Mouse (Mus musculus) forebrain, embryonic 15.5 days (tissue): Measurements from ENCODE around the gene Ucn2. TPM values are rescaled to one million over a fixed set of nuclear protein-coding genes. Genes with fewer than 3 reads are reported as not detected.

ENCODE experiments used
- ATAC-seq: fragments of 200-750 bp; cut with Nextera tagmentation; replicated peaks from 2 replicates; pipeline ENCODE4 v1.8.0; 2017; ENCODE audit warnings: mild to moderate bottlenecking, moderate TSS enrichment, moderate library complexity
- H3K27ac ChIP-seq: fragments of 300-500 bp; sonication (generic); replicated peaks from 2 replicates; pipeline ENCODE4 v1.5.1; 2015; ENCODE audit warnings: mild to moderate bottlenecking, inconsistent platforms
- H3K27me3 ChIP-seq: fragments of 300-500 bp; sonication (generic); 2 replicates; pipeline ENCODE4 v1.6.1; 2015; ENCODE audit warnings: inconsistent platforms
- H3K36me3 ChIP-seq: fragments of 300-500 bp; sonication (generic); 2 replicates; pipeline ENCODE4 v1.6.1; 2015; ENCODE audit warnings: mild to moderate bottlenecking, inconsistent platforms
- H3K4me1 ChIP-seq: fragments of 300-500 bp; sonication (generic); 2 replicates; pipeline ENCODE4 v1.6.1; 2015; ENCODE audit warnings: inconsistent platforms
- H3K4me2 ChIP-seq: fragments of 300-500 bp; sonication (generic); replicated peaks from 2 replicates; pipeline ENCODE4 v1.6.1; 2015; ENCODE audit warnings: mild to moderate bottlenecking, inconsistent platforms
- H3K4me3 ChIP-seq: fragments of 300-500 bp; sonication (generic); 2 replicates; pipeline ENCODE4 v1.5.1; 2015; ENCODE audit warnings: mild to moderate bottlenecking, inconsistent platforms
- H3K9ac ChIP-seq: fragments of 300-500 bp; sonication (generic); replicated peaks from 2 replicates; pipeline ENCODE4 v1.6.1; 2015; ENCODE audit warnings: mild to moderate bottlenecking, inconsistent platforms
- H3K9me3 ChIP-seq: fragments of 300-500 bp; sonication (generic); 2 replicates; pipeline ENCODE4 v1.6.1; 2016; ENCODE audit warnings: inconsistent platforms
- WGBS: fragments of 180-500 bp; shearing (Covaris S2); methylation state at CpG from one replicate; pipeline ENCODE4 v1.1.7; 2015; ENCODE audit warnings: mixed read lengths; 5-methylcytosine and 5-hydroxymethylcytosine counted together
- microRNA counts: library from miRNA; unstranded; fragments of <30 nt; microRNA quantifications from one replicate; lab custom pipeline; 2016
- microRNA-seq: library from miRNA; unstranded; fragments of <30 nt; microRNA quantifications from one replicate; pipeline ENCODE4, GENCODE M21; 2016
- polyA plus RNA-seq: library from polyadenylated mRNA; unstranded; fragments of >200 nt; fragmentation: Nextera tagmentation; extraction: Ambion mirVana; gene quantifications from 2 replicates; pipeline ENCODE4 v1.2.1, GENCODE M21; 2015

The Ucn2 gene
- polyA plus RNA-seq, 1 experiment from 2014 or later = not detected

GRCm38 (mm10) chr9:109021428-109021827, 35.6 kb downstream of the Ucn2 start:
- Histone ChIP-seq H3K36me3 (peaks cover 4% of the 10 kb centered on the region; the same call in 1 of the 2 replicates), H3K27me3 (no peaks in the 10 kb centered on the region), H3K4me1 (no peaks in the 10 kb centered on the region), H3K9ac (no peak overlapping the region), H3K27ac (no peak overlapping the region), H3K4me2 (no peak overlapping the region), H3K4me3 (no peak overlapping the region), H3K9me3 (no peaks in the 10 kb centered on the region)
- 90% methylated on average over 4 of the region's 4 CpGs for WGBS
- ATAC-seq = no peak

DNA sequence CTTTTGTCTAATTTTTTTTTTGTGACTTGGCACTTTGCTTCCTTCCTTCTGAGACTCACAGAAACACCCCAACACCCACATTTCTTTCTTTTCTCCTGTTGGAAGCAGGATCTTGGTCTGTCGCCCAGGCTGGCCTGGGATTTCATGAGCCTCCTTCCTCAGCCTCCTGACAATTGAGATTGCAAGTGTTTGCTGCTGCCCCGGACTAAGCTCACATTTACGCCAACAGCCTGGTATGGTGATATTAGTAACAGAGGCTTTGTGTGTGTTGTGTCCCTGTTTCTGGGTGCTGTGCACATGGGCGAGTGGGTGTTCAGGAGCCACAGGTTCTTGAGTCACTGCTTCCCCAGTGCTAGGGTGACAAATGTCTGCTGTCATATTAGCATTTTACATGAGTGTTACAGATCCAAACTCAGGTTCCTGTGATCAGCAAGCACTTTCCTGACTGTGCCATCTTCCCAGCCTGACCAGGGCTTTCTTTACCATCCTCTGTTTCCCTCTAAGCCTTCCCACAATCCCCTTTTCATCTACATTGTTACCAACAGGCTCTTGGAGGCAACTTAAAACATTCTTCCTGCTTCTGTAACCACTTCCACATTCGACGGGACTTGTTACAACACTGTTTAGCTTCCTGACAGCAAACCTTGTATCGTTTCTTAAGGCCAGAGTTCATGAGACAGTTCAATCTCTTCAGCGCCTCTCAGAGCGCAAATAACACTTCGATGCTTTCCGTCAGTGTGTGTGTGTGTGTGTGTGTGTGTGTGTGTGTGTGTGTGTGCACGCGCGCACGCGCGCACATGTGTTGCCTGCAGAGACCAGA, 37.3 kb downstream of the Ucn2 start:
- 0 out of 2 replicates have a peak, but pooled peaks cover 4% of the 10 kb centered on the region for H3K36me3 ChIP-seq
- ATAC-seq = no peak
- 92% methylated on average over 17 of the region's 17 CpGs for whole genome bisulfite sequencing

DNA sequence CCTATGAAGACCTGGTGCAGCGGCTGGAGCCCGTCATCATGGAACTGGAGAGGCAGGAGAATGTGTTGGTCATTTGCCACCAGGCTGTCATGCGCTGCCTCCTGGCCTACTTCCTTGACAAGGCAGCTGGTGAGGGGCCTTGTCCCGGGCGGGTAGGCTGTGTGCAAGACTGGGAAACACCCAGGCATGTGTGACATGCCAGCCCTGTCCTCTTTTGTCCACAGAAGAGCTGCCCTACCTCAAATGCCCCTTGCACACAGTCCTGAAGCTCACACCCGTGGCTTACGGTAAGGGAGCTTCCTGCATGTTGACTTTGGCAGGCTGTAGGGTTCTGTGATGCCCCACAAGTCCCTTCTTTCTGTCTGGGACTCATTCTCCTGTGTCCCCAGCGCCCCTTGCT, 41.7 kb downstream of the Ucn2 start:
- Histone ChIP-seq H3K36me3 (peaks cover 7% of the 10 kb centered on the region; the same call in 1 of the 2 replicates), H3K4me3 (no peak overlapping the region), H3K27me3 (no peaks in the 10 kb centered on the region), H3K4me1 (no peaks in the 10 kb centered on the region), H3K9ac (no peak overlapping the region), H3K9me3 (no peaks in the 10 kb centered on the region), H3K4me2 (no peak overlapping the region), H3K27ac (no peak overlapping the region)
- ATAC-seq = no peak
- 82% methylated on average over 8 of the region's 8 CpGs for WGBS

More for the DNA sequence above, 37.3 kb downstream of the Ucn2 start:
- H3K4me1 ChIP-seq = no peaks in the 10 kb centered on the region
- H3K27me3 ChIP-seq = no peaks in the 10 kb centered on the region
- H3K27ac ChIP-seq = no peak overlapping the region
- no peak overlapping the region for H3K4me2 ChIP-seq
- no peaks in the 10 kb centered on the region for H3K9me3 ChIP-seq
- H3K9ac ChIP-seq = no peak overlapping the region
- no peak overlapping the region for H3K4me3 ChIP-seq

DNA sequence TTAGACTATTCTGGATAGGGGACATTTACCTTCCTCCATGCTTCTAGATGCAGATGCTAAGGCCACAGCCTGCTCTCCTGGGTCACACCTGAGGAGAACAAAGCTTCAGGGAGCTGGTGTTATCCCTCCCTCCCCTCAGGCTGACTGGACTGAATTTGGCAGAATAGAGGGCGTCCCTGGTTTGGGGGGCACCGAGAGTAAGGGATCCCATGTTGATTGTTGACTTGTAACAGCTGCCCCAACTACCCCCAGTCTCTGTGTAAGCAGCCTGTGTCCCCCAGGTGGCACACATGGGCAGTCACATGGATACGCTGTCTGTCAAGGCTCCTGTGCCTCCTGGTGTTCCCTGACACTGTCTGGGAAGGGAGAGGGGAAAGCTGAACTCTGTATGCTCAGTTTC, 42.6 kb downstream of the Ucn2 start:
- no peaks in the 10 kb centered on the region for H3K27me3 ChIP-seq
- WGBS = 91% methylated on average over 3 of the region's 3 CpGs
- no peak overlapping the region for H3K4me2 ChIP-seq
- no peak for ATAC-seq
- H3K4me3 ChIP-seq = no peak overlapping the region
- H3K9me3 ChIP-seq = no peaks in the 10 kb centered on the region
- peaks cover 7% of the 10 kb centered on the region; the same call in 1 of the 2 replicates for H3K36me3 ChIP-seq
- H3K27ac ChIP-seq = no peak overlapping the region
- no peak overlapping the region for H3K9ac ChIP-seq
- no peaks in the 10 kb centered on the region for H3K4me1 ChIP-seq

- Histone ChIP-seq H3K4me2 (no peak overlapping the region), H3K4me1 (no peaks in the 10 kb centered on the region), H3K4me3 (no peak overlapping the region), H3K9ac (no peak overlapping the region), H3K27ac (no peak overlapping the region), H3K27me3 (no peaks in the 10 kb centered on the region), H3K9me3 (no peaks in the 10 kb centered on the region), H3K36me3 (peaks cover 7% of the 10 kb centered on the region; the same call in 1 of the 2 replicates)
- 83% methylated on average over 5 of the region's 5 CpGs for WGBS
- no peak for ATAC-seq
These were observed 43.1 kb downstream of the Ucn2 start for GRCm38 (mm10) chr9:109028919-109029318.

GRCm38 (mm10) chr9:109030312-109030711, 44.5 kb downstream of the Ucn2 start:
- ATAC-seq = no peak
- 75% methylated on average over 3 of the region's 3 CpGs for WGBS
- H3K36me3 ChIP-seq = peaks cover 7% of the 10 kb centered on the region; the same call in 1 of the 2 replicates

DNA sequence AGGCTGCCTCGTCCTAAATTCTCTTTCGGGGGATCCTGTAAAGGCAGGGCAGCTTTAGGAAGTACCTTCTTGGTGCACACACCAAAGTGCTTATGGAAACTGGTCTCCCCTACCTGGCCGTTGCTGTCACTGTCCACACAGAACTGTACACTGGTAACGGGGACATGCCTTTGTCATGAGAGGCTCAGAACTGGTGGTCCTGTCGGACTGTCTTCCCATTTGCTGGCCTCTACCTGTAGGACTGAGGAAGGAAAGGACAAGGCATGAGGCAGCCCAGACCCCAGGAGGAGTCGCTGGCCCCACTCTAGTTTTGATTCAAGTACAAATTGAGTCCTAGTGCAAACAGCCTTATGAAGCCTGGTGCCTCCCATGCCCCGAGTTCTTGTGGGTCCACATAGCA, 45.2 kb downstream of the Ucn2 start:
- WGBS = 90% methylated on average over 7 of the region's 7 CpGs
- Histone ChIP-seq H3K27me3 (no peaks in the 10 kb centered on the region), H3K4me1 (no peaks in the 10 kb centered on the region), H3K27ac (no peak overlapping the region), H3K9me3 (no peaks in the 10 kb centered on the region), H3K4me2 (no peak overlapping the region), H3K9ac (no peak overlapping the region), H3K4me3 (no peak overlapping the region), H3K36me3 (peaks cover 3% of the 10 kb centered on the region; the same call in 1 of the 2 replicates)
- no peak for ATAC-seq

More at GRCm38 (mm10) chr9:109030312-109030711, 44.5 kb downstream of the Ucn2 start:
- Histone ChIP-seq H3K9ac (no peak overlapping the region), H3K4me2 (no peak overlapping the region), H3K9me3 (no peaks in the 10 kb centered on the region), H3K27ac (no peak overlapping the region), H3K27me3 (no peaks in the 10 kb centered on the region), H3K4me1 (no peaks in the 10 kb centered on the region), H3K4me3 (no peak overlapping the region)

- Histone ChIP-seq H3K27ac (no peak overlapping the region), H3K4me2 (no peak overlapping the region), H3K4me1 (no peaks in the 10 kb centered on the region), H3K4me3 (no peak overlapping the region), H3K27me3 (no peaks in the 10 kb centered on the region), H3K9me3 (no peaks in the 10 kb centered on the region), H3K9ac (no peak overlapping the region), H3K36me3 (peaks cover 3% of the 10 kb centered on the region; the same call in 1 of the 2 replicates)
- ATAC-seq = no peak
- whole genome bisulfite sequencing = 82% methylated on average over 8 of the region's 8 CpGs
These were observed 45.9 kb downstream of the Ucn2 start for GRCm38 (mm10) chr9:109031686-109032085.

GRCm38 (mm10) chr9:109032435-109032834, 46.6 kb downstream of the Ucn2 start:
- Histone ChIP-seq H3K4me3 (no peak overlapping the region), H3K27me3 (no peaks in the 10 kb centered on the region), H3K36me3 (peaks cover 3% of the 10 kb centered on the region; the same call in 1 of the 2 replicates), H3K27ac (no peak overlapping the region), H3K9ac (no peak overlapping the region), H3K4me2 (no peak overlapping the region), H3K9me3 (no peaks in the 10 kb centered on the region), H3K4me1 (no peaks in the 10 kb centered on the region)
- WGBS = 87% methylated on average over 6 of the region's 6 CpGs
- no peak for ATAC-seq

MicroRNAs encoded within 50 kb of the gene (microRNA counts, 519-probe panel; counts per million panel counts)
- not detected for microRNA mmu-miR-711 (lab: Ali Mortazavi, UCI)

Small RNA genes lying within 50 kb of the gene (microRNA-seq; reads per million reads assigned to microRNA genes)
- gene Mir711 = not detected

Other genes starting within 250 kb of the Ucn2 start
- gene Ip6k2, start 202.2 kb upstream of the Ucn2 start, polyA plus RNA-seq = 206 and 208 TPM in 2 replicates
- 21.1 and 21.2 TPM in 2 replicates for gene Nckipsd, start 177.6 kb upstream of the Ucn2 start, polyA plus RNA-seq
- gene Celsr3, start 159.7 kb upstream of the Ucn2 start, polyA plus RNA-seq = 16.7 and 20.0 TPM in 2 replicates
- gene Slc26a6, start 132.7 kb upstream of the Ucn2 start, polyA plus RNA-seq = 9.0 and 9.8 TPM in 2 replicates
- gene Tmem89, start 71.4 kb upstream of the Ucn2 start, polyA plus RNA-seq = not detected in 2 replicates
- 384 and 386 TPM in 2 replicates for gene Uqcrc1, start 49.4 kb upstream of the Ucn2 start, polyA plus RNA-seq
- gene Col7a1, start 32.4 kb upstream of the Ucn2 start, polyA plus RNA-seq = 1.1 and 2.0 TPM in 2 replicates
- gene Pfkfb4, start 5.8 kb downstream of the Ucn2 start, polyA plus RNA-seq = 27.3 and 28.0 TPM in 2 replicates
- gene Shisa5, start 52.6 kb downstream of the Ucn2 start, polyA plus RNA-seq = 48.0 and 49.0 TPM in 2 replicates
- 16.5 and 16.7 TPM in 2 replicates for gene Trex1, start 73.7 kb downstream of the Ucn2 start, polyA plus RNA-seq
- gene Atrip, start 88.1 kb downstream of the Ucn2 start, polyA plus RNA-seq = 32.0 and 36.5 TPM in 2 replicates
- 17.3 and 18.4 TPM in 2 replicates for gene Ccdc51, start 96.5 kb downstream of the Ucn2 start, polyA plus RNA-seq
- gene Tma7, start 96.6 kb downstream of the Ucn2 start, polyA plus RNA-seq = 568 and 598 TPM in 2 replicates
- gene Plxnb1, start 109.4 kb downstream of the Ucn2 start, polyA plus RNA-seq = 20.7 and 23.5 TPM in 2 replicates
- not detected in 2 replicates for gene Fbxw21, start 176.0 kb downstream of the Ucn2 start, polyA plus RNA-seq
- 0.28 TPM in 1 of 2 replicates, not detected in the other for gene Fbxw13, start 210.0 kb downstream of the Ucn2 start, polyA plus RNA-seq
- not detected in 2 replicates for gene Fbxw20, start 248.7 kb downstream of the Ucn2 start, polyA plus RNA-seq